Mouse (Mus musculus) forebrain, embryonic 12.5 days (tissue): Measurements from ENCODE around the gene Arpin. TPM values are rescaled to one million over a fixed set of nuclear protein-coding genes. Genes with fewer than 3 reads are reported as not detected.

ENCODE experiments used
- ATAC-seq: fragments of 200-750 bp; cut with Nextera tagmentation; 2 replicates; pipeline ENCODE4 v1.8.0; 2017; ENCODE audit warnings: moderate TSS enrichment; ENCODE audit not compliant: low FRiP score
- H3K27ac ChIP-seq: fragments of 300-500 bp; sonication (generic); 2 replicates; pipeline ENCODE4 v1.5.1; 2016; ENCODE audit warnings: mild to moderate bottlenecking
- H3K27me3 ChIP-seq: fragments of 300-500 bp; sonication (generic); 2 replicates; pipeline ENCODE4 v1.6.1; 2016; ENCODE audit warnings: mild to moderate bottlenecking
- H3K36me3 ChIP-seq: fragments of 300-500 bp; sonication (generic); replicated peaks from 2 replicates; pipeline ENCODE4 v1.6.1; 2016; ENCODE audit warnings: mild to moderate bottlenecking
- H3K4me1 ChIP-seq: fragments of 300-500 bp; sonication (generic); 2 replicates; pipeline ENCODE4 v1.6.1; 2016
- H3K4me2 ChIP-seq: fragments of 300-500 bp; sonication (generic); 2 replicates; pipeline ENCODE4 v1.6.1; 2016; ENCODE audit warnings: mild to moderate bottlenecking, moderate library complexity
- H3K4me3 ChIP-seq: fragments of 300-500 bp; sonication (generic); replicated peaks from 2 replicates; pipeline ENCODE4 v1.5.1; 2016; ENCODE audit warnings: mild to moderate bottlenecking
- H3K9ac ChIP-seq: fragments of 300-500 bp; sonication (generic); 2 replicates; pipeline ENCODE4 v1.6.1; 2016; ENCODE audit warnings: mild to moderate bottlenecking
- H3K9me3 ChIP-seq: fragments of 300-500 bp; sonication (generic); 2 replicates; pipeline ENCODE4 v1.6.1; 2016
- WGBS: fragments of 180-500 bp; shearing (Covaris S2); methylation state at CpG from one replicate; pipeline ENCODE4 v1.1.7; 2016; 5-methylcytosine and 5-hydroxymethylcytosine counted together
- polyA plus RNA-seq: library from polyadenylated mRNA; unstranded; fragments of >200 nt; fragmentation: Nextera tagmentation; extraction: Ambion mirVana; gene quantifications from 2 replicates; pipeline ENCODE4 v1.2.1, GENCODE M21; 2016

The Arpin gene
- polyA plus RNA-seq: 18.5 and 19.9 TPM in 2 replicates

DNA sequence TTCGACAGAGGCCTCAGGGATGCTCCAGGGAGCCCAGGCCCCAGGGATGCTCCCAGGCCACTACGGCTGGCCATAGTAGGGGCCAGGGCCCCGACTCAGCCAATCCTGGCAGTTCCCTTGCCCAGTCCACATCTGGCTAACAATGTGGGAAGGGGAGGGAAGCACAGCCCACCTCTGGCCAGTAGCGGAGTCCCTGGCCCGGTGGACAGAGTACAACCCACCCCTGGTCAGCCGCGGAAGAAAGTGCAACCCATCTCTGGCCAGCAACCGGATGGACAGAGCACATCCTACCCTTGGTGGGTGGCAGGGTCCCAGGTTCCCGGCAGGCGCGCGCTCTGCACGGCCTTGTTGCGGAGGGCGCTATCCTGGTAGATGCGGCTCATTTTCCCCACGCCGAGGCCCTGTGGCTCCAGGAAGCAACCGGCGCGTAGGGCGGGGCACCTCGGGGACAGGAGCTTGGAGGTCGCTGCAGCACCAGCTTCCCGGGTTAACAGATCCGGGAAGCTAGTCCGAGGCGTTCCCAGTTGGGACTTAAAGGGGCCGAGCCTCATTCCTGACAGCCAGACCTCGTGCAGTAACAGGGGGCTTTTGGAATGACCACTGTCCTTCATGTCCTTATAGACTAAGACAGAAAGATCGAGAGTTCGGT is at the start of gene Arpin:
TSS of gene Arpin (minus strand) at position 498 of the 649 bp plus-strand sequence.
- peaks cover 14% of the 10 kb centered on the region for H3K4me1 ChIP-seq
- H3K9ac ChIP-seq: peak within 1 kb of the TSS; percentile 64
- no peak within 1 kb of the TSS for H3K27ac ChIP-seq
- no peaks in the 10 kb centered on the region for H3K36me3 ChIP-seq
- peak; percentile 72 for ATAC-seq
- WGBS: under 1% methylated on average over 32 of the region's 32 CpGs
- H3K4me2 ChIP-seq: peak within 1 kb of the TSS; percentile 68
- H3K27me3 ChIP-seq: peaks cover 6% of the 10 kb centered on the region
- peak within 1 kb of the TSS; percentile 46 for H3K4me3 ChIP-seq
- H3K9me3 ChIP-seq: no peaks in the 10 kb centered on the region

DNA sequence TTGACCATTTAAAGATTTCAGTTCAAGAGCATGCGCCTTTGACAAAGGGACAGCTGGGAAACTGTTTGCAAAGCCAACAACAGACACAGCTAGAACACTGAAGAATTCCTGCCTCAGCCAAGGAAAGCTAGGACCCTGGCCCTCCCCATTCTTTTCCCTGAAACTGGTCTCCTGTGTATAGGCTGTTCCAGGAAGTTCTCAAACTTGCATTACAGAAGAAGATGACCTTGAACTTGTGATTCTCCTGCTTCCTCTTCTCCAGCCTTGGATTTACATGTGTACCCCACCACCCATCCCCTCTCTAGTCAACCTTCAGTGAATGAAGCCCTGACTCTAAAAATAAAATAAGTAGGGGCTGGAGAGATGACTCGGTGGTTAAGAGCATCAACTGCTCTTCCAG is 40.2 kb upstream of the Arpin start:
- H3K27ac ChIP-seq: no peak overlapping the region
- no peak for ATAC-seq
- H3K4me1 ChIP-seq: no peaks in the 10 kb centered on the region
- 80% methylated on average over 2 of the region's 2 CpGs for WGBS
- no peak overlapping the region for H3K4me2 ChIP-seq
- H3K9ac ChIP-seq: no peak overlapping the region
- H3K27me3 ChIP-seq: no peaks in the 10 kb centered on the region
- no peak overlapping the region for H3K4me3 ChIP-seq
- H3K9me3 ChIP-seq: no peaks in the 10 kb centered on the region
- H3K36me3 ChIP-seq: no peaks in the 10 kb centered on the region

DNA sequence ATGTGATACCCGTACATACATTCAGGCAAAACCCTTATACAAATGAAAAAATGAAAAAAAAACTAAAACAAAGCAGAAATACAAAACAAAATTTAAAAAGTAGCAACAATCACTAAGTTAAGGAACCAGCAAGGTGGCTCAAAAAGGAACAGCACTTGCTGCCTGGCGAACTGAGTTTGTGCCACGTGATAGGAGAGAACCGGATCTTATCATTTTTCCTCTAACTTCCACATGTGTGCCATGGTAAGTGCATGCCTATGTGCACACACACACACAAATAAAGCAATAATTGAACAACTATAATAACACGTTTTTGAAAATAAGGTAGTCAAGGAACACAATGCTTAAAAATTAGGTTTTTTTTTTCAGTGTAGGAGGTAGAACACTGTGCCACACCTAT is 37.0 kb upstream of the Arpin start:
- WGBS: 87% methylated on average over 5 of the region's 5 CpGs
- no peak overlapping the region for H3K4me2 ChIP-seq
- no peak overlapping the region for H3K4me3 ChIP-seq
- ATAC-seq: no peak
- H3K4me1 ChIP-seq: no peaks in the 10 kb centered on the region
- H3K27me3 ChIP-seq: no peaks in the 10 kb centered on the region
- H3K27ac ChIP-seq: no peak overlapping the region
- H3K36me3 ChIP-seq: no peaks in the 10 kb centered on the region
- no peak overlapping the region for H3K9ac ChIP-seq
- no peaks in the 10 kb centered on the region for H3K9me3 ChIP-seq

DNA sequence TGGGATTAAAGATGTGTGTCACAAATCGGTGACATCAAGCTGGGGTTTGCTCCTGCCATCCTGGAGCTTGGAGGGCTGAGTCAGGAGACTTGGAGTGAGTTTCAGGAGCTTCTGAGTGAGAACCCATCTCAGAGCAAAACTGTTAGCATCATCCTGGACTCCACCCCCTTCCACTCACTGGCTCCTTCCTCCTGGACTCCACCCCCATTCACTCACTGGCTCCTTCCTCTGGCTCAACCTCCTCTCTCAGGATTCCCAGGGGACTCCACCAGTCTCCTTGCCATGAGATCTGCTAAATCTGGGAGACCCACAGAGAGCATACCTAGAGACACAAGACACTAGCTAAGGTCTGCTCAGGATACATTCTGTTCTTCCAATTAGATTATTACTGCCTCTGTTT is 35.2 kb upstream of the Arpin start:
- H3K9me3 ChIP-seq: no peaks in the 10 kb centered on the region
- H3K27me3 ChIP-seq: no peaks in the 10 kb centered on the region
- no peaks in the 10 kb centered on the region for H3K36me3 ChIP-seq
- ATAC-seq: no peak
- no peak overlapping the region for H3K4me3 ChIP-seq
- no peak overlapping the region for H3K9ac ChIP-seq
- H3K4me1 ChIP-seq: no peaks in the 10 kb centered on the region
- WGBS: 64% methylated on average over 1 of the region's 1 CpGs
- no peak overlapping the region for H3K4me2 ChIP-seq
- no peak overlapping the region for H3K27ac ChIP-seq

DNA sequence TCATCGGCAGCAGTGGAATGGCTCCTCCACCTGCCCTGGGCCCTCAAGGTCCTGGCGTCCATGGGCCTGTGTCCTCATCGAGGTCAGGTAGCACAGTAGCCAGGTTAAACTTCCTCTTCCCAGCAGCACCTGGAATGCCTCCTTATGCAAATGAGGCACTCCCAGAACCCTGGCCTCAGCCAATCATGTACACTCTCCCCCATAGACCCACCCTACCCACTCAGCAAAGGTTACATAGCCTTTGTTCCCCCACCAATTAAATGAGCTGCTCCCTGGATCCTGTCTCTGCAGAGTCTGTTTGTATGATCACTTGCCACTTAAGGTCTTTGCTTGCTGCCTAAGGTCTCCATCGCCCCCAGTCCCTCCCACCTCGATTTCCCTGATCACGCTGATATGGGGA is 33.2 kb upstream of the Arpin start:
- H3K27me3 ChIP-seq: no peaks in the 10 kb centered on the region
- H3K9me3 ChIP-seq: no peaks in the 10 kb centered on the region
- no peak overlapping the region for H3K4me3 ChIP-seq
- H3K36me3 ChIP-seq: no peaks in the 10 kb centered on the region
- no peak for ATAC-seq
- H3K9ac ChIP-seq: no peak overlapping the region
- H3K27ac ChIP-seq: no peak overlapping the region
- 87% methylated on average over 6 of the region's 6 CpGs for WGBS
- H3K4me2 ChIP-seq: no peak overlapping the region
- no peaks in the 10 kb centered on the region for H3K4me1 ChIP-seq

DNA sequence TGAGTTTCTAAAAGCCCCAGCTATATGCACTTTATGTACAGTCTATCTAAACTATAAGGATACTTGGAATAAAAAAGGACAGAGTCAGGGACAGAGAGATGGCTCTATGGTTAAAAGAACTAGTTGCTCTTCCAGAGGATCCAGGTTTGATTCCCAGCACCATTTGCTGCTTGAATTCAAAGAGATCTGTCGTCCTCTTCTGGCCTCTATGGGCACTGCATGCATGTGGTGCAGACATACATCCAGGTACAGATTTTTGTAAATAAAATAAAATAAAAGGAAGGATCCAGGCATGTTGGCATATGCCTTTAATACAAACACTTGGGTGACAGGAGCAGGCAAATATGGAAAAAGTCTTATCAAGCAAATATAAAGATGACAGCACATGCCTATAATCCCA is 26.4 kb upstream of the Arpin start:
- no peak for ATAC-seq
- Histone ChIP-seq H3K4me2 (no peak overlapping the region), H3K4me3 (no peak overlapping the region), H3K27me3 (no peaks in the 10 kb centered on the region), H3K4me1 (no peaks in the 10 kb centered on the region), H3K9me3 (no peaks in the 10 kb centered on the region), H3K36me3 (no peaks in the 10 kb centered on the region), H3K27ac (no peak overlapping the region), H3K9ac (no peak overlapping the region)
- 55% methylated on average over 1 of the region's 1 CpGs for WGBS

DNA sequence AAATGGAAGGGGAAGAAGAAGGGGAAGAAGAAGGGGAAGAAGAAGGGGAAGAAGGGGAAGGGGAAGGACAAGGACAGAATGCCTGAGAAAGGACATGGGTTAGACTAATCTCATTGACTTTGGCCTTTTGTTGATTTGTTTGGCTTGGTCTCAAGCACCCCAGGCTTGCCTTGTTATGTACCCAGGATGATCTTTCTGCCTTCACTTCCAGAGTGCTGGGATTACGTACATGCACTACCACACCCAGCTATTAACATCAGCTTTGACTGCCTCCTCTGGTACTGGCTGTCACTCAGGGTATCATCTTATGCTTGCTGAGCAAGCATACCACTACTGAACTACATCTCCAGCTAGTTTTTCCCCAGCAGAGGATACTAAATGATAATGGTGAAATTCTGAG is 21.0 kb upstream of the Arpin start:
- Histone ChIP-seq H3K9ac (no peak overlapping the region), H3K27me3 (no peaks in the 10 kb centered on the region), H3K4me2 (no peak overlapping the region), H3K27ac (no peak overlapping the region), H3K4me3 (no peak overlapping the region), H3K36me3 (no peaks in the 10 kb centered on the region), H3K9me3 (no peaks in the 10 kb centered on the region), H3K4me1 (no peaks in the 10 kb centered on the region)
- 80% methylated on average over 1 of the region's 1 CpGs for WGBS
- no peak for ATAC-seq

DNA sequence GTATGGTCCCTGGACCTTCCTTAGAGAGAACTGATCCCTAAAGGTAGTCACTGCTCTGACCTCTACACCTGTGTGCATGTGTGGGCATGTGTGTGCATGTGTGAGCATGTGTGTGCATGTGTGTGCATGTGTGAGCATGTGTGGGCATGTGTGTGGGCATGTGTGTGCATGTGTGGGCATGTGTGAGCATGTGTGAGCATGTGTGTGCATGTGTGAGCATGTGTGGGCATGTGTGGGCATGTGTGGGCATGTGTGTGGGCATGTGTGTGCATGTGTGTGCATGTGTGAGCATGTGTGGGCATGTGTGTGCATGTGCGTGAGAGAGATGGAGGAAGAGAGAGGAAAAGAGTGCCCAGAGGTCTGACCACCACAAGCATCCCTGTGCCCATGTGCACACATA is 19.7 kb upstream of the Arpin start:
- H3K9ac ChIP-seq: no peak overlapping the region
- H3K27me3 ChIP-seq: no peaks in the 10 kb centered on the region
- 100% methylated on average over 1 of the region's 1 CpGs for WGBS
- no peak overlapping the region for H3K4me2 ChIP-seq
- ATAC-seq: no peak
- H3K36me3 ChIP-seq: no peaks in the 10 kb centered on the region
- no peak overlapping the region for H3K4me3 ChIP-seq
- H3K4me1 ChIP-seq: no peaks in the 10 kb centered on the region
- H3K9me3 ChIP-seq: no peaks in the 10 kb centered on the region
- no peak overlapping the region for H3K27ac ChIP-seq

DNA sequence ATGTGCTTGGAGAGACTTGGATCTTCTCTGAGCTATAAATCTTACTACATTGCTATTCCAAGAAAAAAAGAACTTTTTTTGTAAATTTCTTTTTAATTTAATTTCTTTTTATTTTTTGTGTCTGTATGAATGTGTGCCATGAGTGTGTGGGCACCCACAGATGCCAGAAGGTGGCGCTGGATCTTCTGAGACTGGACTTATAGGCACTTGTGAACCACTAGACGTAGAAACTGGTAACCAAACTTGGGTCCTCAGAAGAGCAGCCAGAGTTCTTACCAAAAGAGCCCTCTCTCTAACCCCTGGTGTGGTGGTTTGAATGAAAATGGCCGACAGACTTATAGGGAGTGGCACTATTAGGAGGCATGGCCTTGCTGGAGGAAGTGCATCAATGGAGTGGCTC is 15.9 kb upstream of the Arpin start:
- H3K9me3 ChIP-seq: no peaks in the 10 kb centered on the region
- H3K4me2 ChIP-seq: no peak overlapping the region
- H3K36me3 ChIP-seq: no peaks in the 10 kb centered on the region
- H3K27me3 ChIP-seq: no peaks in the 10 kb centered on the region
- H3K4me3 ChIP-seq: no peak overlapping the region
- WGBS: 76% methylated on average over 3 of the region's 3 CpGs
- no peak overlapping the region for H3K9ac ChIP-seq
- no peaks in the 10 kb centered on the region for H3K4me1 ChIP-seq
- ATAC-seq: no peak
- no peak overlapping the region for H3K27ac ChIP-seq

DNA sequence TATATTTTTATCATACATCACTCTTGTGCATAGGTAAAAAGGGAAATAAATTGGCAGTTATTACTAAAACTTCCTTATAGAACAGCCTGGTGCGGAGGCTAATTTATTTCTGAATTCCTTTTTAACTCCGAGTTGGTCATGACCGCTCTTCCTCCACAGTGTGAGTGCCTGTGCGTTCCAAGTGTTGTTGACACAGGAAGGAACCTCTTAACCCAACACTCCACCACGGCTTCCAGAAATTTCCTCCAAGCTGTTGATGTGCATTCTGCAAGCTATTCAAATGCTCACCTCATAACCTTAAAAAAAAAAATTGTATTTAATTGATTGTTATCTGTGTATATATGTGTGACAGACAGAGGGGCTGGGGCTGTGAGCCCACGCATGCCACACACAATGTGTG is 15.1 kb upstream of the Arpin start:
- ATAC-seq: no peak
- Histone ChIP-seq H3K27me3 (no peaks in the 10 kb centered on the region), H3K27ac (no peak overlapping the region), H3K4me1 (no peaks in the 10 kb centered on the region), H3K4me3 (no peak overlapping the region), H3K36me3 (no peaks in the 10 kb centered on the region), H3K4me2 (no peak overlapping the region), H3K9me3 (no peaks in the 10 kb centered on the region), H3K9ac (no peak overlapping the region)
- WGBS: 87% methylated on average over 6 of the region's 6 CpGs

DNA sequence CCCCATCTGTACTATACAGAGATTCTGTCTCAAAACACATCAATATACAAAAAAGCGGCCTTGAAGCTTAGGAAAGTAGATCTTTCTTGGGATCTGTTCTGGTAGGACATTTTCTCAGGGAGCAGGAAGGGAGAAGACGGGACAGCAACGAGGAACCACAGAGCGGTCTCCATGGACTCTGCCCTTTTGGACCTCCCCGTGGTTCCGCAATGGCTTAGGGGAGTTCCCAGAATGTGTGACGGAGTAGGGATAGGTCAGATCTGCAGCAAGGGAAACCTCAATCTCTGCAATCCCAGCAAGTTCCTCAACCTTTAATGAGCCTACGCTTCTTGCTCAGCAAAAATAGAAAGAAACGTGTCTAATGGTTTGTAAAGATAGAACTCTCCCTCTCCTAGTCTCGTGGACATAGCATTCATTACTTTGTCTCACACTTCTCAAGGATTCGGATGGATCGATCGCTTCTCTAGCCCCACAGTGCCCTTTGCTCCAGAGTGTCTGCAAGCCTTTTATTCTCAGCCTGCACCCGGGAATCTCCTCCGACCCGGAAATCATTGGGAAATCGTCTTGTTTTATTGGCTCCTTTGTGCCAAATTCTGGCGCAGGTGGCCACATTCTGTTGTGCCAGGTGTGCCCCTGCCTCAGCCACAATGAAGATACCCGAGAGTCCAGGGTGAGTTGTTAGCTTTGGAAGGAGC is 499 bp upstream of the Arpin start:
- Histone ChIP-seq H3K4me1 (peaks cover 14% of the 10 kb centered on the region), H3K27ac (no peak overlapping the region), H3K36me3 (no peaks in the 10 kb centered on the region), H3K9me3 (no peaks in the 10 kb centered on the region), H3K4me2 (peak overlapping the region; percentile 68), H3K4me3 (peak overlapping the region; percentile 46), H3K9ac (peak overlapping the region; percentile 64), H3K27me3 (peaks cover 6% of the 10 kb centered on the region)
- ATAC-seq: no peak
- WGBS: 10% methylated on average over 19 of the region's 19 CpGs

DNA sequence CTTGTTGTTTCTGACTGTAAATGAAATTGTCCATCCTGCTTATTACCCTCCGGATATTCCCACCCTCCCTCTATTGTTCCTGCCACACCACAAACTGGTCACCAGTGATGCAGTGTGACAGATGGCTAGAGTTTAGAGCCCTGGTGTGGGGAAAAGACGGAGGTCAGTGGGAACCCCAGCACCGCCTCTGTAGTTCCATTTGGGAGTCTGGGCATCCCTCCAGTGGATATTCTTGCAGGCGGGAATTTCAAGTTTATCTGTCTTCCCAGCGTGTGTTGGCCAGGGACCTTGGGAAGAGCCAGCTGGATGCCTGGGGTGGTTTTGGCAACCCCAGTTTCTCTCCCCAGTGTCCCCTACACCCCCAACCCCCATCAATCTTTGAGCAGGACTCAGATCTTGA is 698 bp downstream of the Arpin start:
- Histone ChIP-seq H3K9me3 (no peaks in the 10 kb centered on the region), H3K27me3 (peaks cover 6% of the 10 kb centered on the region), H3K4me1 (peaks cover 14% of the 10 kb centered on the region), H3K4me3 (peak overlapping the region; percentile 46), H3K27ac (no peak overlapping the region), H3K36me3 (no peaks in the 10 kb centered on the region), H3K4me2 (peak overlapping the region; percentile 68), H3K9ac (peak overlapping the region; percentile 64)
- 53% methylated on average over 5 of the region's 5 CpGs for WGBS
- no peak; the same call in 1 of the 2 replicates for ATAC-seq

DNA sequence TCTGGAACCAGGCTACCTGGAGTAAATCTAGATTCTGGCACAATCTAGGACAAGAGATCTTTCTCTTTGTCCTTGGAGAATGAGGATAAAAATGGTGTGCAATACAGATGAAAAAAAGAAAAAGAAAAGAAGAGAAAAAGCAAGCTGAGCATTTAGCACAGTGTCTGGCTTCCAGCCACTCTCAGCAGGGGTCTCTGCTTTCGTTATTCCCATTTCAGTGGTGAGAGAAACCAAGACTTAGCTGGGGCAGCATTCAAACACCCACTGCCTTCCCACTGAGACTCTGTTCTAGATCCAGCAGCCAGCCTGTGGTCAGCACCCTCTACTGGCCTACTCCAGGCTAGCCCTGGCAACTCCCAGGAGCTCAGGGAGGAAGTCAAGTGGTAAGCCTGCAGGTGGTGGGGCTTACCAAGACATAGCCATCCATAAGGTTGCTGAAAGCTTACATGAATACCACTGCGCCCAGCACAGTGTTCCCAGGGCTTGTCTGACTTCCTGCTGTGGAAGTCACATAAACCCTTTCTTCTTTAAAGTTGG is 6.6 kb downstream of the Arpin start:
- ATAC-seq: no peak
- no peaks in the 10 kb centered on the region for H3K4me1 ChIP-seq

More for the DNA sequence above, 6.6 kb downstream of the Arpin start:
- Histone ChIP-seq H3K27me3 (no peaks in the 10 kb centered on the region), H3K9me3 (no peaks in the 10 kb centered on the region), H3K36me3 (peaks cover 23% of the 10 kb centered on the region), H3K4me3 (no peak overlapping the region), H3K4me2 (no peak overlapping the region), H3K9ac (no peak overlapping the region), H3K27ac (no peak overlapping the region)
- 74% methylated on average over 2 of the region's 2 CpGs for WGBS
